Mouse (Mus musculus): ENCODE measurements around the gene Chst15. TPM values are rescaled to one million over a fixed set of nuclear protein-coding genes. Genes with fewer than 3 reads are reported as not detected.
A peak's percentile ranks its signal among the peaks of the same experiment; 100 is the strongest.

The Chst15 gene
- total RNA-seq, 1 experiment from 2014 or later = 34.3 TPM

- DNase-seq = no peak
Measured at GRCm38 (mm10) chr7:132223452-132224141, 93.4 kb downstream of the Chst15 start.

GRCm38 (mm10) chr7:132214031-132214430, 103.0 kb downstream of the Chst15 start:
- no peak for DNase-seq

GRCm38 (mm10) chr7:132213460-132213859, 103.6 kb downstream of the Chst15 start:
- peak; percentile 84 for DNase-seq

GRCm38 (mm10) chr7:132211920-132212701, 104.9 kb downstream of the Chst15 start:
- no peak for DNase-seq

DNA sequence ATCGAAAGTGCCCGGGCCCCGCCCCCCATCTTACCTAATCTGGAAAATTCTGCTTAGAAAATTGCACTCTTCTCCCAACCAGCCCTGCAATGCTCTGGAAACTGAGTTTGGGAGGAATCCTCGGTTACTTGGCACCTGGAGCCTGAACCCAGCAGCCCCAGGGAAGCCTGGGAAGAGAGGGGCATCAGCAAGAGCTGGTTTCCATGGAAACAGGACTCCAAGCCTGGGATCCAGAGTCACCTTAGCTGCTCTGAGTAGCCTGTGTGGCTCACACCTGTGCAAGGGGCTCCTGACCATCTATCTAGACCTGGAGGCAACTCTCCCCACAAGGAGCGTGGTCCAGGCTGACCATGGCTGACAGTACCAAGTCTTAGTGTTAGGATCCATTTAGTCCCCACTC, 106.4 kb downstream of the Chst15 start:
- DNase-seq = no peak

DNA sequence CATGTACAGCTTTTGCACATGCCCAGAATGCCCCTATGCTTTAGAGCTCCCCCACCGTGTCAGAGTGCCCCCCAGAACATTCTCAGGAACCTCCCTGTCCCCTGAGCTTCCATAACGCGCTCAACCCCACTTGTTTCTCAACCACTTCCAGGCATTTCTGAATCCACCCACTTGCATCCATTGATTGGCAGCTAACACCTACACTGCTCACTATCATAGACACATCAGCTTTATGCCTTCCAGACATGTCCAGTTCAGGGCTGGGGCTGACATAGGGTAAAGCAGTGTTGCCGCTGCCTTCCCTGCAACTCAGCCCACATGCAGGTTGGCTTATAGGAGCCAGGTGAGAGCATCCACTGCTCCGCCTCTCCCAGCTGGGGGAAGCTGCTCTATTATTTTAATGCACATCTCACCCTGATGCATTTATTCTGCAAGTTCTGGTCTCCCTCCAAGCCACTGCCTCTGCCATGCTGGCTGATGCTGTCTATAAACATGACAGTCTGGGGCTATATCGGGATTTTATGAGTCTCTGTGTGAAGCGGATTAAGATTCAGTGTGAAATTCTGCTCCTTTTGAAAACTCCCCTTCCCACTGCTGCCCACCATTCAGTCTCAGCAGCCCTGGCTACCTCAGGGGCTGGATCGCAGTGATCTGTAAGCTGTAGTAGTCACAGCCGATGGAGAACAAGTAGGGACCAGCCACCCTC, 107.9 kb downstream of the Chst15 start:
- no peak for DNase-seq

DNA sequence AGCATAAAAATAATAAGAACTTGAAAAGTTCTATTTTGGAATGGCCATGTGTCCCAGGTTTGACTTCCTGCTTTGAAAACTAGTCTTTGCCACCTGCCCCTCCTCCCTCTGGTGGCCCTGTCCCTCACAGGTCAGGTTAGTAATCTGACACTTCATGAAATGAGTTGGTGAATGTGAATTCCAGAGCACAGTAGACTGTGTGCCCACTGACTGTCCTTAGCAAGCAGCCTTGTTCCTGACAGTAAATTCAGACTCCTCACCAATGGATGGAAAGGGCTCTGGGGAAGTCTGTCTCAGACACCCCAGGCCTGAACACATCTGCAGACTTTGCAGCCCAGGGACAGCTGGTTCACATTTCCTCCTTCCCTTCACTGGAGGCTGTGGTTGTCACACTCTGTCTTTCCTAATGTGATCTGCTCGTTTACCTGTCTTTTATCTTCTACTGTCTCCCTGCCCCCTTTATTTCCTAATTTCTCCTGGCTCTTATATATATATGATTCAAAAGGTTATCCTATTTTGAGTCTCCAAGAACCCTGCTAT, 112.9 kb downstream of the Chst15 start:
- no peak for DNase-seq

GRCm38 (mm10) chr7:132199686-132200085, 117.3 kb downstream of the Chst15 start:
- DNase-seq = no peak

DNA sequence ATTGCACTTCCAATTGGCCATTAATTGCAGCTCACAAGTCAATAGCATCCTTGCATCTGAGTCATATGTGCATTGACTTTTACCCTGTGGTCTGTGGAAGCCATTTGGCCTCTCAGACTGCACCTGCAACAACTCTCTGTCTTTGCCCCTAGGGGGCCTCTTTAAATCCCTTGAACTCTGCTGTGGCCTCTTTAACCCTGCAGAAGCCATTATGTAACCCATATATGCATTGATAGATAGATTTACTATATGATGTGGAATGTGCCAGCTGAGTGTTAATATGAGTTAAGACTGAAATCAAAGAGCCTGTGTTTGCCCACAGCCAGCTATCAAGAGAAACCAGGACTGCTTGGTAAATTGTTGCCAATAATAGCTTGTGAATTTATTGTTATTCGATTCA, 118.2 kb downstream of the Chst15 start:
- DNase-seq = no peak

DNA sequence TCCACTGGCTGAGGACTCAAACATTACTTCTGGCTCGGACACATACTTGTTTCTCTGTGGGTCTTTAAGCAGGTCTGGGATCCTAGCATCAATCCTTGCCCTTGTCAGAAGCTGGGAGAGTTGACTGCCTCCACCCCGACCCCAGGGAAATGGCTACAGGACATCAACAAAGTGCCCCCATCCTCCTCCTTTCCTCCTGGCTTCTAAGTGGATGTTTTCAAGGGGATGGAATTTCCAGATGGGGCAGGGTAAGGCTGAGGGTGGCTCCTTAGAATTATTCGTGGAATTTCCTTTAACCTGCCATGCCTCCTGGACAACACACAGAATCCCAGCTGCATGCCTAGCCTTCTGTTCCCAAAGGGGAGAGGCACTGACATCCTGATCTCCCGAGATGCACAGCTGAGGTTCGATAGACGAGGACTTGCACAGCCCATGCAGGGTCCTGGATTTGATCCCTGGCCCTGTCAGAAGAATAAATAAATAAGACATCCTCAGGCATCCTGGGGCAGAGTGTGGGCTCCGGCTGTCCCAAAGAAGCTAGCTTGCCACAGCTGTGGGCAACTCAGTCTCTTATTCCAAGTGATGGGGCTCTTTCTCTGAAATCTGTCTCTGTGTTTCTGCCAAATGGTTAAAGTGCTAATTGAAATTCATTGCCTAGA, 119.1 kb downstream of the Chst15 start:
- DNase-seq = no peak

- no peak for DNase-seq
Measured at GRCm38 (mm10) chr7:132196581-132196980, 120.4 kb downstream of the Chst15 start.

GRCm38 (mm10) chr7:132193606-132194005, 123.4 kb downstream of the Chst15 start:
- no peak for DNase-seq

- DNase-seq = no peak
Measured at GRCm38 (mm10) chr7:132187456-132187855, 129.6 kb downstream of the Chst15 start.

Other genes starting within 250 kb of the Chst15 start
- gene Cpxm2, start 162.5 kb downstream of the Chst15 start, total RNA-seq (2021) = 4.9 and 5.2 TPM in 2 replicates

All from adrenal gland, postnatal 14 days (tissue).